Mouse (Mus musculus) thymus, adult 2 months (tissue): ENCODE data around the gene Lrrc58. TPM values are rescaled to one million over a fixed set of nuclear protein-coding genes. Genes with fewer than 3 reads are reported as not detected.

Experiments used
- DNase-seq: peaks from one replicate; pipeline ENCODE4 v3.0.0; 2021
- H3K27ac ChIP-seq: fragments of 200-500 bp; 2 replicates; pipeline ENCODE4 v1.5.1; 2012; ENCODE audit warnings: low read length, control low read depth; ENCODE audit not compliant: control insufficient read depth, insufficient read depth
- H3K27me3 ChIP-seq: fragments of 200-500 bp; 2 replicates; pipeline ENCODE4 v1.6.1; 2012; ENCODE audit warnings: mild to moderate bottlenecking, low read length, moderate library complexity, mixed read lengths; ENCODE audit not compliant: control insufficient read depth, insufficient read depth
- H3K36me3 ChIP-seq: fragments of 200-500 bp; 2 replicates; pipeline ENCODE4 v1.6.1; 2012; ENCODE audit warnings: mild to moderate bottlenecking, low read length, moderate library complexity; ENCODE audit not compliant: control insufficient read depth, insufficient read depth
- H3K4me1 ChIP-seq: fragments of 200-500 bp; replicated peaks from 2 replicates; pipeline ENCODE4 v1.6.1; 2012; ENCODE audit warnings: low read length; ENCODE audit not compliant: control insufficient read depth, insufficient read depth
- H3K4me3 ChIP-seq: fragments of 200-500 bp; 2 replicates; pipeline ENCODE4 v1.5.1; 2012; ENCODE audit warnings: mild to moderate bottlenecking, low read length, control low read depth, moderate library complexity; ENCODE audit not compliant: control insufficient read depth, insufficient read depth
- CTCF ChIP-seq: fragments of 200-500 bp; IDR thresholded peaks from 2 replicates; pipeline ENCODE4 v1.5.1; 2012; ENCODE audit warnings: mild to moderate bottlenecking, control low read depth, low read length, moderate library complexity, borderline replicate concordance; ENCODE audit not compliant: control insufficient read depth, poor library complexity, insufficient read depth; ENCODE audit errors: extremely low read depth
- POLR2A ChIP-seq: fragments of 200-500 bp; IDR thresholded peaks from 2 replicates; pipeline ENCODE4 v1.6.1; 2012; ENCODE audit warnings: mild to moderate bottlenecking, low read length, control low read depth, moderate library complexity; ENCODE audit not compliant: control insufficient read depth, poor library complexity, insufficient read depth; ENCODE audit errors: extremely low read depth
- WGBS: fragments of 180-500 bp; shearing (Covaris S2); methylation state at CpG from one replicate; pipeline ENCODE4 v1.1.7; 2018; 5-methylcytosine and 5-hydroxymethylcytosine counted together
- polyA plus RNA-seq: library from polyadenylated mRNA; depleted of rRNA; stranded (reverse); fragments of >200 nt; gene quantifications from 2 replicates; pipeline ENCODE4 v1.2.3, GENCODE M21; 2012; rRNA removed

Lrrc58 gene
- polyA plus RNA-seq, 1 experiment = 15.3 TPM

DNA sequence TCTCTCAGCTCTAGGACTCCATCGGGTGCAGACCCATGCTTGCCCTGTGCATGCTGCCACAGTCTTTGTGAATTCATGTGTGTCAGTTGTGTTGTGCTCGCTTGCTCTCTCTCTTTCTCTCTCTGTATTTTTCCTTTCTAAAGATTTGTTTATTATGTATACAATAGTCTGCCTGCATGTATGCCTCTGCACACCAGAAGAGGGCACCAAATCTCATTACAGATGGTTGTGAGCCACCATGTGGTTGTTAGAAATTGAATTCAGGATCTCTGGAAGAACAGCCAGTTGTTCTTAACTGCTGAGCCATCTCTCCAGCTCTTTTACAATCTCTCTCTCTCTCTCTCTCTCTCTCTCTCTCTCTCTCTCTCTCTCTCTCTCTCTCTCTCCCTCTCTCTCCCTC is 66.7 kb downstream of the Lrrc58 start:
- Histone ChIP-seq H3K36me3 (no peaks in the 10 kb centered on the region), H3K27me3 (no peaks in the 10 kb centered on the region), H3K27ac (no peak overlapping the region), H3K4me1 (no peaks in the 10 kb centered on the region; the same call in 1 of the 2 replicates), H3K4me3 (no peak overlapping the region)
- WGBS = 89% methylated on average over 2 of the region's 2 CpGs
- no peak for DNase-seq
- no peak for TF ChIP-seq POLR2A
- no peak for TF ChIP-seq CTCF

GRCm38 (mm10) chr16:37937276-37937675 is 69.1 kb downstream of the Lrrc58 start:
- TF ChIP-seq POLR2A = no peak
- no peak for DNase-seq
- H3K4me3 ChIP-seq = no peak overlapping the region
- 94% methylated on average over 8 of the region's 8 CpGs for WGBS
- no peaks in the 10 kb centered on the region for H3K27me3 ChIP-seq
- H3K27ac ChIP-seq = no peak overlapping the region
- no peaks in the 10 kb centered on the region; the same call in 1 of the 2 replicates for H3K4me1 ChIP-seq
- no peaks in the 10 kb centered on the region for H3K36me3 ChIP-seq

Other genes with a start within 250 kb of the Lrrc58 start
- gene Ndufb4, start 213.9 kb upstream of the Lrrc58 start, polyA plus RNA-seq = 58.1 and 80.2 TPM in 2 replicates
- 9.2 and 9.6 TPM in 2 replicates for gene Fstl1, start 91.5 kb upstream of the Lrrc58 start, polyA plus RNA-seq
- 0.15 TPM in 1 of 2 replicates, not detected in the other for gene Gm36028, start 7.2 kb upstream of the Lrrc58 start, polyA plus RNA-seq
- gene Gpr156, start 48.1 kb downstream of the Lrrc58 start, polyA plus RNA-seq = 0.08 and 0.09 TPM in 2 replicates
- gene Gsk3b, start 220.6 kb downstream of the Lrrc58 start, polyA plus RNA-seq = 25.1 and 33.1 TPM in 2 replicates